Mouse (Mus musculus) retina, postnatal 1 day (tissue): ENCODE measurements around the gene Gm10282.

Source experiments
- DNase-seq: peaks from one replicate; pipeline ENCODE4 v3.0.0-alpha.2; 2012

Gm10282 gene

GRCm38 (mm10) chr8:72295679-72296078, 9.4 kb downstream of the Gm10282 start:
- DNase-seq = no peak

DNA sequence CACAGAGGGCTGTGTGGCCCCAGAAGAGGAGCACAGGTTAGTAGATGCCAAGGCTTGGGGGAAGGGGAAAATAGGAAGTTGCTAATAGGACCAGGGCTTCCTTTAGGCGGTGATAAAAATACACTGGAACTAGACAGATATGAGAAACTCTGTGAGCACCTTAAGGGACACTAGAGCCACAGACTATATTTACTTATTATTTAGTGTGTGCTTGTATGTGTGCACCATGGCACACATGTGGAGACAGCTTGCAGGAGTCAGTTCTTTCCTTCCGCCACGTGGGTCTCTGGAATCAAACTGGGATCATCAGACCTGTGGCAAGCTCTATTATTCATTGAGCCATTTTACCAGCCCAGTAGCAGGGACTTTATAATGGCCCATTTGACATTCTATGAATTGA, 9.9 kb downstream of the Gm10282 start:
- no peak for DNase-seq

GRCm38 (mm10) chr8:72293309-72293708, 11.8 kb downstream of the Gm10282 start:
- DNase-seq = no peak

DNA sequence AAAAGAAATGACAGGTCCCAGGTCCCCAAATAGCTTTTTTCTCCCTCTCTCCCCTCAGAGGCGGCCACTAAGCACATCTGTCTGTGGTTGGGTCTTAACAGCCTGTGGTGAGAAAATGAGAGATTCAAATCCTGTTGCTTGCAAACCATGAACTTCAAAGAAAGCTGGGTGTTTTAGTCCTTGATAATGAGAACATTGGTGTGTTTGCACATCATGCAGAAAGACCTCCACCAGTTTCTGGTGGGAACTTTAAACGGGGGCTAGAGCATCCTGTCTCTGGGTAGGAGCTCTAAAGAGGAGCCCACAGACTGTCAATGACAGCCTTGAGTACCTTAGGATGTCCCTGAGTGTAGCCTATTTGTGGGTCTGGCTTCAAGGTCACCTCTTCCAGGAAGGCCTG, 14.0 kb downstream of the Gm10282 start:
- DNase-seq = no peak

GRCm38 (mm10) chr8:72289051-72289450, 16.0 kb downstream of the Gm10282 start:
- DNase-seq = no peak

GRCm38 (mm10) chr8:72285285-72285684, 19.8 kb downstream of the Gm10282 start:
- no peak for DNase-seq

DNA sequence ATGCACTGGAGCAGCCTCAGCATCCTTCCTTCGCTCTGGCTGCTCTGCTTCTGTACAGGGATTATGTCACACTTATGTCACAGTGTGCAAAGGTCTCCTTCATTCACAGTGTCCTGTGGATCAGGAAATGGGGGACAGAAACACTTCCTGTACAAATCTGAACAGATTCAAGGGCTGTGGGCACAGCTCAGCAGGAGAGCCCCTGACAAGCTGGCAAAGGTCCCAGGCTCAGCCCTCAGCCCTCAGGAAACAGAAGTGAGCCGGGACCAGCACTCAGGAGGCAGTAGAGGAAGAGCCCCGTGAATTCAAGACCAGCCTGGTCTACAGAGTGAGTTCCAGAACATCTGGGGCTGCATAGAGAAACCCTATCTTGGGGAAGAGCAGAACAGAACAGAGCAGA, 23.4 kb downstream of the Gm10282 start:
- DNase-seq = no peak

- DNase-seq = no peak
Measured at GRCm38 (mm10) chr8:72279151-72279550, 25.9 kb downstream of the Gm10282 start.

- no peak for DNase-seq
Measured at GRCm38 (mm10) chr8:72277244-72277643, 27.8 kb downstream of the Gm10282 start.

GRCm38 (mm10) chr8:72273807-72274206, 31.3 kb downstream of the Gm10282 start:
- DNase-seq = no peak

DNA sequence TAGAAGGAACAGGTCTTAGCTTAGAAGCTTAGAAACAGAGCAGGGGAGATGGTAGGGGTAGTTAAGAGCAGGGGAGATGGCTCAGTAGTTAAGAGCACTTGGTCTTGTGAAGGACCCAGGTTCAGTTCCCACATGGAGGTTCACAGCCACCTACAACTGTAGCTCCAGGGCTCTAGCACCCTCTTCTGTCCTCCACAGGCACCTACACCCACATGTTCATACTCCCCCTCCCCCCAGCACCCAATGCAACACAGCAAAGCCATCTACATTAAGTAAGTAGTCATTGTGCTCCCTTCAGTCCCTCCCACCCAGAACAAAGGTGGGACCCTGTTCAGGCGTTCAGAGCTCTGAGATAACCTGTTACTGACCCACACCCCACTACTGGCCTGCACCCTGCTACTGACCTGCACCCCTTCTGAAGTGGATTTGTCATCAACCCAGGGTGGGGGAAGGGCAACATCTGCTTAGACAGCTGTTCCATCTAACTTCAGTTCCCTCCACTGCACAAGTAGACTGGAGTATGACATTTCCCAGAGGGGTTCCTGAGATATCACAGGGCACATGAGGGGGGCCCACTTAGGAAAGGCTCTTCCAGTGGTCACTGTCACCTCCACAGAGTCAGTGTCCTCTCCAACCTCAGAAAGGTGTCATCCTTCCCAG, 31.8 kb downstream of the Gm10282 start:
- no peak for DNase-seq

GRCm38 (mm10) chr8:72272361-72272760, 32.7 kb downstream of the Gm10282 start:
- peak; percentile 55 for DNase-seq

- DNase-seq = no peak
Measured at GRCm38 (mm10) chr8:72271691-72272090, 33.4 kb downstream of the Gm10282 start.

GRCm38 (mm10) chr8:72271051-72271660, 33.9 kb downstream of the Gm10282 start:
- no peak for DNase-seq

DNA sequence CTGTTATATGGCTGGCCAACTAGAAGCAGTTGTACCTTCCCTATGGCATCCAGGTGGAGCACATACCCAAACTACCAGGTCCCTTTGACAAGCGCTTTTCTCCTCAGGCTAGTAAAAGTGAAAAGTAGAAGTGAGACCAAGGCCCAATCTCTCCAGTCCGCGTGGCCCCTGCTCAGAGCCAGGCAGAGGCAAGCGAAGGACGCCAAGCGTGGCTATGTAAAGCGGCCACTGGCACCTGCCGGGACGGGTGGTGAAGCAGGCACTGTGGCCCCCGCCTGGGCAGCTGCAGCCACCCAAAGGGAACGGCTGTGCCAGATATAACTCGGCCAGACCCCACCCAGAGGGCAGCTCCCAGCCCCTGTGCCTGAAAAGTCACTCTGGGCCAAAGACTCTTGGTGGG, 34.5 kb downstream of the Gm10282 start:
- no peak for DNase-seq

DNA sequence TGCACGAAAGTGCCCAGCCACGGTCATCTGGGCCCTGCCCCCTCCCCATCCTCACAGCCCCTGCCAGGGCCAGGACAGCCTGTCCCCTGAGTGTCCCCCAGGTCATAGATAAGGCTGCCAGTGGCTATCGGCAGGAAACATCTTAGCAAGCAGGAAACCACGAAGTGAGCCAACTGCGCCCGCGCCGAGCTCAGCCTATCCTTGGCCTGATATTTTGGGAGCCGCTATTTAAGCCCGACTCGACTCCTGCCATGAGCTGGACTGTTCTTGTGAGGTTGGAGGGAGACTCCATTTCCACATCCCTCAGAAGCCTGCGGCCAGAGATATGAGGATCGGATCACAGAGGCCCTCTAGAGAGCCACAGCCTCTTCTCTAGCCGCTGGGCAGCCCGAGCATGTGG, 36.7 kb downstream of the Gm10282 start:
- DNase-seq = no peak

DNA sequence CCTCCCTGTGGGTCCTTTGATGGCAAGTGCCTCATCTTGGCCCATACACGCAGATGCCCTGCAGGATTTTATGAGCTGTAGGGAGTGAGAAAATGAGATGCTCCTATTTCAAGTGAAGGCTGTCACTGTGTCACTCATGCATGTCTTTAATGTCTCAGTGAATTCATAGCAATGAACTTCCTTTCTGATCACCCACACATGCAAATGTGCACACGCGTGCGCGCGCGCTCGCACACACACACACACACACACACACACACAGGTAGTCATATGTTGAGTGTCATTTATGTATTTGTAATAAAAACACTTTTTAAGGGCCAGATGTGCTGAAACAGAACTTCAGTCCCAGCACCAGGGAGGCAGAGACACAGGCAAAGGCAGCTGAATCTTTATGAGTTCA, 38.0 kb downstream of the Gm10282 start:
- no peak for DNase-seq

DNA sequence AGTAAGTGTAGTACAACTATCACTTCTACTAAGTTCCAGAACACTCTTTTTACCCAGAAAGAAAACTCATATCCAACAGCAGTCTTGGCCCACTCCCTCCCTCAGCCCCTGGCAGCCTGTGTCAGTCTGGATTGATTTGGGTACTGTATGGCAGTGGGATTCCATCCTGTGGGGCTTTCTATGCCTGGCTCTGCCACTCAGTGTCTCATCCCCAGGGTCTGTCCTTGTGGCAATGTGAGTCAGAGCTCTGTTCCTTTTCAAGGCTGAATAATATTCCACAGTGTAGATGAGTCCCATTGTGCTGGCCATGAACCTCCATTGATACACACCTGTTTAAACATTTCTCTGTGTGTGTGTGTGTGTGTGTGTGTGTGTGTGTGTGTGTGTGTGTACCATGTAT, 38.4 kb downstream of the Gm10282 start:
- DNase-seq = no peak

DNA sequence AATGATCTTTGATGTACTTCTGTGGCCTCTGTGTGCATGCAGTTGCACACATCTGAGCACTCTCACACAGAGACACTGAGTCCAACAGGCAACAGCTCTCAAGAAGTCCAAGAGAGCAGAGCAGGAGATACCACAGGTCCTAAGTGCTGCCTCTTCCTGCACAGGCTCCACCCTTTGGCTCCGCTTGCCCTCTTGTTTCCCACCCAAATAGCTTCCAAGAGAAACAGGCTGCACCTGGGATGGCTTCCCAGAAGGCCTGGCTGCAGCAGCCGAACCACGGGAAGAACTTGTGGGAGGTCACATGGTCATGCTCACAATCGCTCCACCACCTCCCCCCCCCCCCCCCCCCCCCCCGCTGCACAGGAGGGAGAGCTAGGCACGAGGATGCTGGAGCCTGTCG, 39.7 kb downstream of the Gm10282 start:
- DNase-seq = no peak

DNA sequence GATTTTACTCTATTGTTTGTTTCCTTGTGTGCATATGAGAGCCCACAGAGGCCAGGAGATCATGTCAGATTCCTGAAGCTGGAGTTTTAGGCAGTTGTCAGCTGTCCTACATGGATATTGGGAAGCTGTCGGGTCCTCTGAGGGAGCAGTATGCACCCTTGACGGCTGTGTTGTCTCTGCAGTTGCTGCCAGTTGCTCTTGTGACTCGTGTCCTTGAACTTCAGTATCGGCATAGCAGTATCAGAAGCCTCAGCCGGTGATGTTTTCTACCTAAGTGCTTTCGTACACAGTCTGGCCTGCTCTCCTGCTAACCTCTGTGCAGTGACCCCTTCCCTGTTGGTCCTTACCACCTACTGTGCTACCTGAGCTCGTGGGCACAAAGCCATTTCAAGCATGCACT, 41.6 kb downstream of the Gm10282 start:
- no peak for DNase-seq

DNA sequence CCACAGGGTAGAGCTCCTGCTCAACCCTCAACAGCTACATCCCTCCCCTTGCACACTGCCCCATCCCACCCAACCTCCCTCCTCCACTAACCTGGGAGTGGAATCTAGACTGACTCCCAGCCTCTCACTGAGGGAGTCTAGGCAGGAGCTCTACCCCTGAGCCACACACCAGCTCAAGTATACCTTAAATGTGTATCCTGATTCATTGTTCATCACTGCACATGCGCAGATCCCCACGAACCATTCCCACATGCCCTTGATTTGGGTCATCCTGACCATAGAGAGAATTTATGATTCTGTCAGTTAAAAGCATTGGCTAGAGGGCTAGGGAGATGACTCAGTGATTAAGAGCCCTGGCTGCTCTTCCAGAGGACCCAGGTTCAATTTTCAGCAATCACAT, 42.3 kb downstream of the Gm10282 start:
- DNase-seq = no peak

- DNase-seq = no peak
Measured at GRCm38 (mm10) chr8:72261872-72262271, 43.2 kb downstream of the Gm10282 start.

GRCm38 (mm10) chr8:72261431-72261830, 43.6 kb downstream of the Gm10282 start:
- DNase-seq = no peak

DNA sequence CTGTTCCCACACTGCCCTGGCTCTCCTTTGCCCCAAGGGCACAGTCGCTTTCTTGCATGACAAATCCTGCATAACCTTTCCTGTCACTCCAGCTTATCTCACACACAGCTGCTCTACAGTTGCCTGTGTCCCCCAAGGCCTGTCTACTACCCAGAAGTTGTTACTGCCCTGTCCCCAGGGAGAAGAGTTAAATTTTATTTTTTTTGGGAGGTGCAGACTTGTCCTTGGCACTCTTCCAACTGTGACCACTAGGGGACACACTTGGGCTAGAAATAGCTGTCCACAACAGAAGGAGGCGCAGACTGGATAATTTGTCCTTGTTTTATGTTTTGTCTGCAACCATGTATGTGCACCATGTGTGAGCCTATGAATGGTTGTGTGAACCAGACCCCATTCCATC, 44.0 kb downstream of the Gm10282 start:
- peak; percentile 83 for DNase-seq

DNA sequence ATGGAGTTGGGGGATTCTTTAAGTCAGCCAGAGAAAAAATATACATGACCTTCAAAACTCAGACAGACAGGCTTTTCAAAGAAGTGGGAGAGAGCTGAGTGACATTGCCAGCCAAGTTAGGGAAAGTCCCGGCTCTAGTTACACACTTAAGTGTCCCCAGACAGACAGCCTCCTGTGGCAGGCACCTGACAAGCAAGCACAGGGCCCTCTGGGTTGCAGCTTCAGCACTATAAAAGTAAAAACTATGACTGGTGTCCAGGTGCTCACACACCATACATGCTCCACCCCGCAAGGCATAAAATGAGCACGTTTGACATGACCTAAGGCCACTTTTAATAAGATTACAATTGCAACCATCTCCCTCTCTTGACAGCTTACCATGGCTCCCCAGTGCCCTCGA, 44.5 kb downstream of the Gm10282 start:
- no peak for DNase-seq
